Mouse (Mus musculus): ENCODE data around the gene D8Ertd738e.

DNA sequence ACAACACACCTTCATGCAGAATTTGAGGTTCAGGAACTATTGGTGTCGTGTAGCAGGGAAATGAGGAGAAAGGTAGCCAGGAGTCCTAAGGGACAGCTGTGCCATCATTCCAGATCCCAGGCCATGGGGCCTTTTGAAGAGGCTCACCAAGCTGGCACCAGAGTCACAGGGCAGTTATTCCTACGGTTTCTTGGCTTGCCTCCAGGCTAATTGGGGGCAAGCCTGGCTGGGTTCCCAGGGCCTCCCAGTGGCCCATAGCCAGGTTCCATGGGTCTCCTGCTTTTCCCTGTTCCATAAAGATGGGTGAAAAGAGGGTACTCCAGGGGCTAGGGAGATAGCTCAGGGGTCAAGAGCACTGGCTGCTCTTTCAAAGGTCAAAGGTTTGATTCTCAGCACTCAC, 7.7 kb downstream of the D8Ertd738e start:
- no peak for TF ChIP-seq CTCF (IDR thresholded peaks at IDR 0.05; ENCODE audit: borderline replicate concordance, insufficient read depth, low read depth, low read length)
- TF ChIP-seq POLR2A (IDR thresholded peaks at IDR 0.05; ENCODE audit: borderline replicate concordance, insufficient read depth, low read length), result no peak

Measured in cerebellum, adult 2 months (tissue).